Mouse (Mus musculus) frontal cortex, postnatal 14 days (tissue): Measurements from ENCODE around the gene Prokr1.
"Not testable (repeated sequence)": the region's sequence is repeated elsewhere in the genome, so short reads cannot be mapped to it uniquely, and the experiment has no call there.

Experiments used
- DNase-seq, 2 experiments: peaks; one replicate each; pipeline ENCODE4 v3.0.0; 2022; ENCODE audit warnings: low spot score in 2 of 2

The Prokr1 gene

DNA sequence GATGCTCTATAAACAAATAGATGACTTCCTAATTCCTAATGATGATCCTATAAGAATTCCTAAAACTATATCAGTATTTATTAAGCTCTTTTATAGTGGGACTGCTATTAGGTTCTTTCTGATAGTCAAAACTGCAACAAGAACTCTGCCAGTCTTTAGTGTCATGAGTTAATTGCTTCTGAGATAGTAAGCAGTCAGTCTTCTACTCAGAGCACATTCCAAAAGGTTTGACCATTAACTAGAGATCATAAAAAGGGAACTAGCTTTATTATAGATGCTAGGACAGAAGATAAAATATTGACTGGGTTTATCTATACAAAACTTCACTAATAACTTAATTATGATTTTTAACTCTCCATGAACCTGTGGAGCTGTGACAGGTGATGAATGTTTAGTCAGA, 18.7 kb downstream of the Prokr1 start:
- DNase-seq, result not testable (repeated sequence)

DNA sequence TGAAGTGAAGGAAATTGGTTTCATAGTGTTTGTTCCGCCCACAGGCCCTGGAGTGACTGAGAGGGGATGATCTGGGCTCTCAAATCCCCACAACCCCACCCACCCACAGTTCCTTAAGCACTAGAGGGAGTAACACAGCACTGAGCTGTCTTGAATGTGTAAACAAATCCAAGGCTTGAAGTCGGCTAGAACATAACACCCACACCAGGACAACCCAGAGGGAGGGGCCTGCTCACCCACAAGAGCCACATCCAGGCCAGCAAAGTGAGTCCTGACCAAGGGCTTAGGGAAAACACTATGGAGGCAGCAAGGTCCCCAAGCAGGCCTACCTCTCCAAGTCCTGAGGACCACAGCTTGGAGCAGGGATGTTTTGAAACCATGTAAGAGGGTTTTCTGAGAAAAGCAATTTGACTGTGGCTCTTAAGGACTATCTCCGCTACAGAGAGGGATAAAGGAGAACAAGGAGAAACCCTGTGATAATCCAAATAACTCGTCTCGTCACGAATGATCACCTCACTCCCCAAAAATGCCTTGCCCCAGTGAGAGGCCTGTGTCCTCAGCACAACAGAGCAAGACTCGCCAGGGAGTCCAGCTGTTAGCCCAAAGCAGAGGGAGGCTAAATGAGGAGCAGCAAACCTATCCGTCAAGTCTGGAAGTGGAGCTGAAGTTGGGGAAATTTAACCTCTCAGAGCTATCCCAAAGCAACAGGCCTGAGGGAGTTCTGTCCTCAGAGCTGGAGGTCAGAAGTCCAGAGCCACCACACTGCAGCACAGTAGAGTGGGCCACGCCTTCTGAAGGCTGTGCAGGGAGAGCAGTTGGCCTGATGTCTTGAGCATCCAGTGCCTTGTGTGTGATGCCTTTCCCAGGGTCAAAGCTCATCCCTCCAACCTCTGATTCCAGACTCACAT, 22.6 kb downstream of the Prokr1 start:
- no peak for DNase-seq

DNA sequence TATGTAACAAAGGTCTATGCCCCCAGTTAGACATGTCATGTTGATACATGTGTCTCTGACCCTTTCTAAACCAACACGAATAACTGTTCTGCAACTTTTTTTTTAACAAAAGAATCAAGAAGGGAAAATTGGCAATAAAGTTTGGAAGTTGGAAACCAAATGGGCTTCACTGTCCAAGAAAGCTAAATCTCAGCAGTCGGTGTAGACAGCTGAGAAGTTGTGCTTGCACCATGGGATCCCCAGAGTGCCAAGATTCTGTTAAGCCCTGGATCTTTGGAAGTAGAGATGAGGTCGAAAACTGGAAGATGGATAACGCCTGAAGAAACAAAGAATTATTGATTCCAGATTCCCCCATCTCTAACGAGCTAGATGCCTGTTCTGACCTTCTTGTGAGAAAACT, 25.4 kb downstream of the Prokr1 start:
- no peak for DNase-seq

DNA sequence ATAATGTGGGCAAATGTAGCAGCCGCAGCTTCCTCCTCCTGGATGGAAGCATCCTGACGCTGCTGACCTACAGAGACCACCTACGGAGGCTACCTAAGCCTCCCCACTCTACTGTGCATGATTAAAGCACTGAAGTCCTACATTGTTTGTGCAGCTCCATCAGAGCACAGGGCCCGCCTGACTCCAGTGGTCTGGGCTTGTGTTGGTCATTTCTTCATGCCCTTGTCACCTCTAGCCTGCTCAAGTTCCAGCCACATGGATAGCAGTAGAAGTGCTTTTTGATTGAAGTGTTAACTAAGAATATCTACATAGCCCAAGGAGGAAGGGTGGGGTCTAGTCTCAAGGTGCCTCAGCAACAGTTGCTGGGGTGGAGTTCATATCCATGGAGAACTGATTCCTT, 26.2 kb downstream of the Prokr1 start:
- DNase-seq, result no peak

DNA sequence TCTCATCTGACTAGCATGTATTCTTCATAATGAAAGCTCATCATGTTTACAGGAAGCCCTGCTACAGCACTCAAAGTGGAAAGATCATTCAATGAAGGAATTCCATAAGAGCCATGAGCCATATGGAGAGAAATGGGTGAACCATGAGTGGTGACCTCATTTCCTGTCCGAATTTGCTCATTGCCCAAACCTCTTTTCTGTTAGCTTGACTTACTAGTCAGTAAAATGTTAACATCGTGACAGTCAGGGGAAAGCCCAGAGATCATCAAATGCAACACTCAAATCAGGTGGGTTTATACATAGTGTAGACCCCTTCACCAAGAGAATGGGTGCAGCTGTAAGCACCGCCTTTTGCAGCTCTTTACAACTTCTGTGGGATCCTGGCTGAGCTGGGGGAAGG, 36.8 kb downstream of the Prokr1 start:
- no peak for DNase-seq

DNA sequence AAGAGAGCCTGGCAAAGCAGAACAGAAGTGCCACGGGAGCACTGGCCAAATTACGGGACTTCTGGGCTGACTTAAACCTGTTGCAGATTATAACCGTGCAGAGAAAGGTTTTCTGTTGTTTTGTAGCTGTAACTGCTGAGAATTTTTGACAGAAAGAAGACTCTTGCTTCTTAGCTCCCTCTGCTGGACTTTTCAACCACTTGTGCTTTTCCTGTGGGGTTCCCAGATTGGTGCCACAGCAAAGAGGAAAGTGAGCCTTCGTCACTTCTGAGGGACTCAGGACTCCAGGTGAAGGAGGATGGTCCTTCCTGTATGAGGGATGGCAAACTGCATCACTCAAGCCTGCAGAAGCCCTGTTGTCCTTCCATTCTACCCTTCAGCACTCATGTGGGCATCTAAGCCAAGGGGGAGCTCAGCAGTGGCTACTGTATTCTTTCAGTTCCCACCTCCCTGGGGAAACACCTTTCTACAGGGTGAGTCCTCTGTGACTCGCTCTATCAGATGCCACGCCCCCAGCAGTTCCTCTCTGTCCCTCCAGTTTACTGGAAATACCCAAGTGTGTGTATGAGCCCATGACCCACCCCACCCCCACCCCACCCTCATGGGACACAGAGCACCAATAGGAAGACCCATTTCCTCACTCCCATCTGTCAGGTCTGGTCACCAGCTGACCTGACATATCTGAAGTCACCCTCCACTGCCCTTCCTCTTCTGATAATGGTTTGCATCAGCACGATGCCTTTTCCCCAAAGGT, 38.3 kb downstream of the Prokr1 start:
- DNase-seq, result no peak

DNA sequence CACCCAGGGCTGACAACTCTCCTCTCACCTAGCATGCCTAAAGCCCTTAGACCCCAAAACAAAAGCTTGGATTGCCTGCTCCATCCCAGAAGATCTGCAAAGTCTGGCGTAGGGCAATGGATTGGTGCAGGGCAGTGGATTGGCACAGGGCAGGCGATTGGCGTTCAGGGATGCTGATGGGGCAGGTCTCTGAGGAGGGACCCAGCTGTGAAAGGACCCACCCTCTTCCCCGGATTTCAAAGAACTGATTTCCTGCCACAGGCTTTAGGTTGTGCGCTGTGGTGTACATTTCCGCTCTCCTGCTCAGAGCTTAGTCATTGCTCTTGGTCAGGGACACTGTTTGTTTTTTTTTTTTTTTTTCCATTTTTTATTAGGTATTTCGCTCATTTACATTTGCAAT, 42.7 kb downstream of the Prokr1 start:
- no peak for DNase-seq

DNA sequence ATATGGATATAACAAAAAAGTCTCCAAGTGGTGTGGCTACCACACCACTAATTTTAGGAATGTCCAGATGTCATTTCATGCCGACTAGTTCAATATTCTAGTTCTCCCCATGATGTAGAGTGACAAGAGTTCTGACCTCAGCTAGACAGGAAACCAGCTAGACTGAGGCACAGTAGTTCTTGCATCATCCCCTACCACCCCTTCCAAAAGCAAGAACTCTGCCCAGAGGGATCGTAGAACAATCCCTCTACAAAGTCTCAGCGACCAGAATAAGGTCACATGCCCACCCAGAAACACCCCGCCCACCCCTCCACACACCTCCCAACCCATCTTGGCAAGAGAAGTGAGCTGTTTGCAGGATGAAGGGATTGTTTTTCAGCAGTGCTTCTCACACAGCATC, 43.1 kb downstream of the Prokr1 start:
- no peak for DNase-seq

DNA sequence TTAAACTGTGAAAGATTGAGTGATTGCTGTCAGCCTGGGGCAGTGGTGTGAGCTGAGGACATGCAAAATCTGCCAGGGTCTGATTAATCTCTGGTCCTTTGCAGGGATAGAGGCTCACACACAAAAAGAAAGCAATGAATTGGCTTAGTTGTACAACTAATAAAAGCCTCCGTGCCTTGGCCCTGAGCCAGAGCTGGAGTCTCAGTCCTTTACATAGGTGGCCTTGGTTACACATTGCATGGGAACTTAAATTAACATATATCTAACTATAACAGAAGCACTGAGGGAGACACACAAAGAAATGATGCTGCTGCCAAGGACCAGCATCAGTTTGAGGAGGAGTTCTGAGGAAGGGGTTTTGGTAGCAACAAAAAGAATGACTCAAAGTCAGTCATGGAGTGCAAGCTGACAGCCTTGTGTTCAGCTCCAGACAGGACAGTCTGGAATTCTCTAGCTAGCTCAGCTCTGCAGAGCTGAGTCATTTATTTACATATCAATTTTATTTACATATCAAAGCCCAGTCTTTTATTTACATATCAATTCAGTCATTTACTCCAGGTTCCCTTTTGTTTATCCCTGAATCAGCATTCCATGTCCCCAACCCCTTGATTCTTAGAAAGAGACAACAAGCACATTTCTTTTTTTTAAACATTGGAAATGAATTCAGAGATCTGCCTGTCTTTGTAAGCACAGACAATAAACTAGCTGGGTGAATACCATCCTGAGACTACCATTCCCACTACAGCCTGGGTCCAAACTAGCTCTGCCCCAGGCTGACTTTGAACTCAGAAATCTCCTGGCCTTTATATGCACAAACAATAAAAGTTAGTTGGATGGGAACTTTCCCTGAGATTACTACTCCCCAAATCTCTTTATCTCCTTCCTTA, 45.0 kb downstream of the Prokr1 start:
- no peak for DNase-seq

DNA sequence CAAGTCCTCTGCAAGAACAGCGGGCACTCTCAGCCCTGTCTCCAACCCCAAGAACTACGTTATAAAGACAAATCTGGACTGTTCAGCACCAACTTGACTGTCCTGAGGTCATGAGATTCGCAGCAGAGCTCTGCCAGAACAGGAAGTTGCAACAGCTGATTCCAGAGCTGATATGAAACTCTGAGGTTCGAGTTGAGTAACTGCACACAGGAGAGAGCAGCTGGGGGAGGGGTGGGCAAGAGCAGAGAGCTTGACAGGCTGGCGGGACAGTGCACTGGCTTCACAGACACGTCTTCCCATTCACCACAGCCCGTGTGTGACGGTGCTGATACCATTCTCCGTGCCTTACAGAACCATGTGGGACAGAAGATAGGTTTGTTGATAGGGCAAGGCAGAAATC, 48.5 kb downstream of the Prokr1 start:
- no peak for DNase-seq

DNA sequence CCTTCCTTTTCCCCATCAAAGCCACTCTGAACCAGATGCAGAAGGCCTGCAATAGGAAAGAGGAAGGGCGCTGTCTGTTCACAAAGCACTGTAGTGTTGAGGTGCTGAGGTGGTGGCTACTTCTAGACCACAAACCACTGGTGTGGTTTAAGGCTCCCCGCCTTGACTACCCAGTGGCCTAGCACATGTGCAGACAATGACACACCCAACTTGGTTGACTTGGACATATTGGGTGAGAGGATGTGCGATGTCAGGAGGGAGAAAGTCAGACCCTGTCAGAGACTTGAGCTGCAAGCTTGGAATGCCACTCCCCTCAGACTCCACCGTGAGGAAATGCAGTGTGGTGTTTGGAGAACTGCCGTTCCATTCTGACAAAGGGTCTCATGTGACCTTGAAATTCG, 49.4 kb downstream of the Prokr1 start:
- no peak for DNase-seq

DNA sequence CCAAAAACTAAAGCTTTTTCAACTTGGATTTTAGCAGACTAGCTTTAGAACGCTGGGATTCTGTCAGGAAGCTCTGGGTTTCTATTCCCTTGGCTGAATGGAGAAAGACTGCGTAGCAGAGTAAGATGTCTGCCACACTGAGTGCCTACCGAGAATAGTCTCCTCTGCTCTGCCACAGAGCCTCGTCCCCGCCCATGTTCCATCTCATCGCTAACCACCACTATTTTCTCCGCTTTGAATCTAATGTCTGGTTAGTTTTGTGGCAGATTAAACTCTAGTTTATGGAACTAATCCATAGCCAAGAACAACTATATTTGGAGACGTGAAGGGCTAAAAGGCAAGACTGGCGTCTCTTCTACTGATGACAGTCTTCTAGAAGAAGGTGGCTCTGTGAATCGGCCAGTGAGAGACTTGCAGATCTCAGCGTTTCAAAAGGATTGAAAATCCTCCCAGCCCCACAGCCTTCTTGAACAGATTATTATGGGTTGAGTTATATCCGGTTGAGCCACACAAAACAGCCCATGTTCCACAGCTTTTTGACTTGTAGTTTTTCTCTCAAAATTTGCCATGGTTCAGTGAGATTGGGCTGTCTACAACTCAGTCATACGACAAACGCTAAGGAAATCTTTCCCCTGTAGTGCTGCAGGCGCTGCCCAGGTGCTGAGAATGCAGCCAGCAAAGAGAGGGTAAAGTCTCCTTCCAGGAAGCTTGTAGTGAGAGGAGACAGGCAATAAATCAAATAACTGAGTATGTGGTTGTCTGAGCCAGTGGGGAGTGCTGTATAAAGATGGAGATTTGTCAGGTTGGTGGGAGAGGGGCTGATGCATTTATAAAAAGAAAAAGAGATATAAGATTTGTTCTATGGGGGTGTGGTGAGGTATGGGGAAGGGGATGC, 51.9 kb downstream of the Prokr1 start:
- DNase-seq, result no peak

DNA sequence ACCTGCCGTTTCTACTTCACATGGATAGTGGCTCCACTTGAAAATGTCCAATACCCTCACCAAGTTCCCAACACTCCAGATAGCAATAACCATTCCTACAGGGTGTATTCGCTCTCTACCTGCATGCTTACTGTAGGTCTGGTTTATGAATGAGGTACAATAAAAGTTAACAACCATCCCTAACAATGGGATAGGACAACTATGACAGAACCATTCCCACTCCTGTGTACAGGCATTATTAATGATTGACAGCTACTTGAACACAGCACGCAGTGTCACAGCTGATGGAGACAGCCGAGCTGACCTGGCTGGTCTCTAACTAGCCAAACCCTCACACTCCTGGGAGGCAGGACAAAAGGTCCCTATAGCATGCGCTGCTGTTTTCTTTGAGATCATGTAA, 52.9 kb downstream of the Prokr1 start:
- DNase-seq, result no peak

DNA sequence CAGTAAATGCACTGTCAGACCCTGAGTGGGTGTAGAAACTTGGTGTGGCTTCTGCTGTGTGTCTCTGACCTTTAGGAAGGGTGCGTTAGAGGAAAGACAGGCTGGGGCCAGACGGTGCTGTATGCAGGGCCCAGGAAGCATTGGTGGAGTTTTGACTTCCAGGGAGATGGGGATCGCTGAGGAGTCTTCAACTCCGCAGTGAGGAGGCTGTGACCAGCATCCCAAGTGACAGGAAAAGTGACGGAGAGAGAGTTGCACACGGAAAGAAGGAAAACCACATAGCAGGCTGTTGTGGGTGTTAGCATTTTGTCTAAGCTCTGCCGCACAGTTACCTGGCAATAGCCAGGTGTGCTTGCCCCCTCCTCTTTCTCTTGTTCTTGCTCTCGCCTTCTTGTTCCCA, 54.3 kb downstream of the Prokr1 start:
- DNase-seq, result no peak

DNA sequence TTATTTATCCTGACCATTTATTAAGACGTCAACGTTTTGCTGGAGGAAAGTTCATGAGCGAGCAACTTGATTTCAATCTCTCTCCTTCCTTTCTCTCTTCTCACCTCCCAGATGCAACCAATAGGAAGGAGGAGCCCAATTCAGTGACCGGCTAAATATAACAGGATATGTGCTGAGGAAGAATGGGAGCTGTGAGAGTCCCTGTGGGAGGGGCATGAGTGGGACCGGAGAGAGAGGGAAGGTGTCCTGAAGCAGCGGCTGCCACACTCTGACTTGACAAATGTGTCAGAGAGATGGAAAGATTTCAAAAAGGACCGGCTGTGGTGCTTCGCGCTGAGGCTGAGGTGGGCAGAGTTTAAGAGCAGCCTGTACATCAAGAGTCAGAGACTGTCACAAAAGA, 54.9 kb downstream of the Prokr1 start:
- no peak for DNase-seq

DNA sequence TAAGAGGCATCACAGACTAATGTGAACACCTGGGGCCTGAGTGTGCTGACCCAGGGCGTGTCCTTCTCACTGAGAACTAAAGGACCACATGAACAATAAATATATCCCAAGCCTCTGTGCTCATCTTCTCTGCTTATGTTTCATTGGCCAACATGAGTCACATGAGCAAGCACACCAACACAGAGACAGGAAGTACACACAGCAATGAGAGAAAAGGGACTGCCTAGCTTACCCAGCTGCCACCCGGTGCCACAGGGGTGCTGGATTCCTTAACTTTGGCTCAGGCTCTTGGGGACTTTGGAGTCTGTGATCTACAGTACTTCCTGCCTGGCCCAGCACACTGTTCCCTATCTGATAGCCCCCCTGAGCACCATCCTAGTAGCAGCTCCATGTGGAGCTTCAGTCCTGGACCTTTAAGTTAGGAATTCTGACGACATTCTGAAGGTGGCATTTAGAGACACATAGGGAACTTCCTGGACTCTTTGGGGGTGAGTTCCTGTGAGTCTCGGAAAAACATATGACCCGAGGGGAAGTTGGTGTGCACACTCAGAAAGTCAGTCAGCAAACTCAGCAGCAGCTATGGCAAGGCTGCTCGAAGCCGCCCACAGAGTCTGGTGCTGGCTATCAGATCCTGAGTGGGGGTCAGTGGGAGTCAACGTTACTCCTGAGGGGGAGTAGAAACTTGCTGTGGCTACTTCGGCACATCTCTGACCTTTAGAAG, 55.5 kb downstream of the Prokr1 start:
- no peak for DNase-seq

DNA sequence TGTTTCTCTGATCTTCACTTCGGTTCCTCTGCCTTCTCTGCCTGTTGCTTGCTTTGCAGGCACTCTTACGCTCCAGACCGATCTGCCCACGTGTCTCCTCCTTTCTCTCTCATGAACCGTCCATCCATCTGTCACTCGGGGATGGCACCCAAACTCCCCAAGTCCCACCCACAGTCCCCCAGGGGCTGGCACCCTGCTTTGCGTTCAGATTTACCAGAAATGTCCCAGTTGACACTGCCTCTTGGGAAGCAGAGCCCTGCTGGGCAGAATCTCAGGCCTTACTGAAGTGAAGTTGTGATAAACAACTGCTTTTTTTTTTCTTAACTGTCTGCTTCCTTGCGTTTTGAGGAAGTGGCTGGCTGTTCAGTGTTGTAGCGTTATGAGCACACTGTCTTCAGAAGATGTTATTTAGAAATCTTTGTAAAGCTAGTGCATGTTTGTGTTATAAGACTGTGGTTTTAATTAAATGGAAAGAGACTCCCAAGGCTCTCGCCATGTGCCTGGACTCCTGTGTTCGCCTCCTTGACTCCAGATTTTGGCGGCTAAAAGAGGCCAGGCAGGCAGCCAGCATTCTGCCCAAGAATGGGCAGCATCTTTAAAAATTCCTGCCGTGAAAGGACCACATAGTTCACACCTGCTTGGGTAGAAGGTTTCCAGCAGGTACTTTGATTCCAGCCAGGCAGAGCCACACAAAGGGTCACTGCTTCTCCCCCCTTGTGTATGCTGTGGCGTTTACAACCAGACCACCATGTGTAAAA, 57.4 kb downstream of the Prokr1 start, which contains the start of gene Arhgap25:
Arhgap25 (minus strand) TSS at position 307 of the 758 bp plus-strand sequence.
- DNase-seq, result no peak

DNA sequence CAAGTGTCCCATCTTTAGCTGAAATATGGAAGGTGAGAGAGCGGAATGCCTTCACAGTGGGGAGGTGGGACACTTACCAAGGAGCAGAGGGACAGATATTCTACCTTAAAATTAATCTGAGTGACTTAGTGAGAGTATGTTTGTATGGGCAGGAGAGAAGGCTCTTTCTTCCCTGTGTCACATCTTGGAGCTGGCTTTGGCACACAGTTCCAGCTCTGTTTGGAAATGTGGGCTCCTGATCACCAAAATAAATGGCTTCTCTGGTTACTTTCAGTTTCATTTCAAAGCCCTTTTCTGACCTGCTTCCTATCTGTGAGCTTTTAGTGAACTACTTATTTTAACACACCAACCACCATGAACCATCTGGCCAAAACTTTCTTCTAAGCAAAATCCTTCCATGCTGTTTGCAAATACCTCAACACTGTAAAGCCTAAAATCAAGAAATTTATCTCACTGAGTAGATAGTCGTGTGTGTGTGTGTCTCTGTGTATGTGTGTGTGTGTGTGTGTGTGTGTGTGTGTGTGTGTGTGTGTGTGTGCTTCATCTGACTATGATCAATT, 59.0 kb downstream of the Prokr1 start:
- DNase-seq, result no peak

DNA sequence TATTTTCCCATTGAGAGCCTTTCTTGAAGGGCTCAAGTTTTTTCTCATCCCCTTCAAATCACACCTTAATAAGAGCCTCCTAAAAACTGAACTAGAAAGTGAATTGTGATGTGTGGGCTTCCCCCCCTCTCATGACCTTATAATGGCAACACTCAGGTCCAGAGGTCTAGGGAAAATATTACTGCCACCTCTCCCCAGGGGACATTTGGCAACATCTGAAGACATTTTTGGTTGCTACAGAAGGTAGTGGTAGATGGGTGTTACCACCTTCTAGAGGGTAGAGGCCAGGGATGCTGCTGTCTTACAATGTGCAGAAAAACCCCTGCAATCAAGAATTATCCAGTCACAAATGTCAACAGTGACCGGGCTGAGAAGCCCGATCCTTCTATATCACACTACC, 60.2 kb downstream of the Prokr1 start:
- no peak for DNase-seq
